Mouse (Mus musculus) C2C12 (cell line): ENCODE data around the gene Tgfbr3.

Source experiments
- CTCF ChIP-seq: IDR thresholded peaks from one replicate; pipeline ENCODE4 v1.5.1; 2011; ENCODE audit not compliant: control insufficient read depth, insufficient read depth, insufficient read length
- FOSL1 ChIP-seq: IDR thresholded peaks from one replicate; pipeline ENCODE4 v1.8.0; 2011; ENCODE audit warnings: mild to moderate bottlenecking, low read length; ENCODE audit not compliant: poor library complexity, insufficient read depth, severe bottlenecking
- MYOD1 ChIP-seq: IDR thresholded peaks from one replicate; pipeline ENCODE4 v1.6.1; 2011; ENCODE audit warnings: low read depth; ENCODE audit not compliant: control insufficient read depth, insufficient read length
- MYOG ChIP-seq: IDR thresholded peaks from one replicate; pipeline ENCODE4 v1.6.1; 2011; ENCODE audit not compliant: control insufficient read depth, insufficient read length; ENCODE audit errors: extremely low read depth

DNA sequence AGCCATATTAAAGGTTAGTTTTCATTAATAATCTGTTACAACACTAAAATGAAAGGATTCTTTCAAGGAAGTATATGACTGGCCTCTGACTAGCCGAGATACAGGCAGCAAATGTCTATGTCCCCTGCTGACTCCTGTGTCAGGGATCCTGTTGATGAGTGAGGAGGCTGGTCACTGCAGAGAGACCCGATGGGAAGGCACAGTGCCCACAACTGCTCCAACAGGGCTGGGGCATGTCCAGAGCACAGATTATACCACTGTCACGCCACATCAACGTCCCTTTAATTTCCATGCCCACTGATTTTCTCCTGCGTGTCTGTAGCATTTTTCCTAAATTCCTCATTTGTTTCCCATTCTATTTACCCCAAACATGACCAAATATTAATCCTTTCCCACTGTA lies 146.0 kb downstream of the Tgfbr3 start:
- TF ChIP-seq CTCF (no peak), FOSL1 (no peak), MYOD1 (no peak), MYOG (no peak)
